Mouse (Mus musculus) C2C12 (cell line): ENCODE measurements around the gene Klhl36.

ENCODE experiments used
- CTCF ChIP-seq: IDR thresholded peaks from one replicate; pipeline ENCODE4 v1.5.1; 2011; ENCODE audit not compliant: control insufficient read depth, insufficient read depth, insufficient read length
- USF1 ChIP-seq: IDR thresholded peaks from one replicate; pipeline ENCODE4 v1.6.1; 2011; ENCODE audit warnings: low read depth, mild to moderate bottlenecking, control low read depth, moderate library complexity

DNA sequence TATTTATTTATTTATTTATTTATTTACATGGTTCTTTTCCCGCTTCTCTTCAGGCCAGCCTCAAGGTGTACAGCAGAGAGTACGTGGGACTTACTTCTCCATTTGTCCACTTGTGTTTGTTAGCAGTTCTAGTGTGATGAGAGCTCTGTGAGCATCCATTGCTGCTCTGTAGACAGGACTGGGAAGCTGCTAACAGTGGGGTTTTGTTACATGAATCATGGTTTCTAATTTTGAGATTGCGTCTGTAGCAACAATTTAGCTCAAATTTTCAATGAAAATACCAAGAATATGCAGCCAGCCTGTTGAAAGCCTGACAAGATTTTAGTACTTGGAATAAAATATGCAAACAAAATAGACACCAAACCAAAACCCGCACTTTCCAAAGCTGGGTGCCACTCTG is 63.4 kb downstream of the Klhl36 start:
- TF ChIP-seq CTCF: no peak
- no peak for TF ChIP-seq USF1
